15 mouse cellular contexts compared by ENCODE assay signal in genomic region chr13:98538587-98538986, GRCm38 (mm10). TPM values are rescaled to one million over a fixed set of nuclear protein-coding genes. Genes with fewer than 3 reads are reported as not detected.
DNase-seq lines count a peak whose midpoint lies in the region; ATAC-seq lines count a peak whose summit lies in the region.
"Had no signal": no experiment of that assay in that cellular context is flagged by ENCODE, and none has a peak within 500 bp of the region (broad histone marks: within the 10 kb centered on the region; RNA-seq: fewer than 3 reads in every experiment).

No protein-coding gene starts in this region.

- WGBS in hindbrain, embryonic 15.5 days = 52% methylated on average over 5 of the region's 5 CpGs
- 91% methylated on average over 5 of the region's 5 CpGs for WGBS in hindbrain, embryonic 10.5 days
- 77% methylated on average over 5 of the region's 5 CpGs for WGBS in midbrain, embryonic 16.5 days
- 83% methylated on average over 5 of the region's 5 CpGs for WGBS in midbrain, embryonic 10.5 days
- 76% methylated on average over 5 of the region's 5 CpGs for WGBS in liver, embryonic 11.5 days

- ATAC-seq in hindbrain, embryonic 15.5 days (ENCODE audit: low FRiP score, low read depth) = peak; percentile 78
- 0 out of 2 replicates have a peak, but pooled peaks have one; percentile 21 for ATAC-seq in midbrain, embryonic 16.5 days
- ATAC-seq in liver, embryonic 11.5 days (replicated peaks; ENCODE audit: low FRiP score) = no peak

- DNase-seq in cerebellum, adult 11-12 months = peak; percentile 16
- DNase-seq in cerebellum, adult 11 months = no peak
- DNase-seq in hindbrain, embryonic 10.5 days (ENCODE audit: low spot score) = no peak
- no peak for DNase-seq in midbrain, embryonic 10.5 days (ENCODE audit: low spot score)
- peak; percentile 3 for DNase-seq in skeletal muscle tissue, adult 2 months (ENCODE audit: low read depth, low spot score)
- no peak for DNase-seq in liver, embryonic 11.5 days (ENCODE audit: low spot score)
- DNase-seq: lung, adult 2 months; spleen, adult 18-20 months; thymus, postnatal 14 days had no signal

- H3K4me1 ChIP-seq in hindbrain, embryonic 15.5 days (replicated peaks) = peaks cover 10% of the 10 kb centered on the region
- H3K4me1 ChIP-seq in hindbrain, embryonic 10.5 days (replicated peaks) = peaks cover 33% of the 10 kb centered on the region
- peaks cover 9% of the 10 kb centered on the region for H3K4me1 ChIP-seq in midbrain, embryonic 16.5 days (ENCODE audit: control insufficient read depth, insufficient read depth, low read length)
- H3K4me1 ChIP-seq in midbrain, embryonic 10.5 days = peaks cover 18% of the 10 kb centered on the region
- no peaks in the 10 kb centered on the region for H3K4me1 ChIP-seq in liver, embryonic 11.5 days (replicated peaks; ENCODE audit: control insufficient read depth, insufficient read depth, low read length)

- no peaks in the 10 kb centered on the region for H3K36me3 ChIP-seq in hindbrain, embryonic 15.5 days
- no peaks in the 10 kb centered on the region for H3K36me3 ChIP-seq in hindbrain, embryonic 10.5 days
- no peaks in the 10 kb centered on the region for H3K36me3 ChIP-seq in midbrain, embryonic 16.5 days (ENCODE audit: control insufficient read depth, insufficient read depth, low read length)
- H3K36me3 ChIP-seq in midbrain, embryonic 10.5 days = no peaks in the 10 kb centered on the region
- H3K36me3 ChIP-seq in liver, embryonic 11.5 days (ENCODE audit: control insufficient read depth, insufficient read depth, low read length) = no peaks in the 10 kb centered on the region
- H3K36me3 ChIP-seq: limb, embryonic 15.5 days had no signal

- H3K27me3 ChIP-seq in hindbrain, embryonic 15.5 days = 0 out of 2 replicates have a peak, but pooled peaks cover 5% of the 10 kb centered on the region
- H3K27me3 ChIP-seq in hindbrain, embryonic 10.5 days (ENCODE audit: insufficient read depth, poor library complexity, severe bottlenecking) = peaks cover 59% of the 10 kb centered on the region
- H3K27me3 ChIP-seq in midbrain, embryonic 16.5 days (ENCODE audit: control insufficient read depth, insufficient read depth, low read depth, low read length) = peaks cover 23% of the 10 kb centered on the region; the same call in 1 of the 2 replicates
- H3K27me3 ChIP-seq in midbrain, embryonic 10.5 days (ENCODE audit: low read depth, poor library complexity, severe bottlenecking) = peaks cover 96% of the 10 kb centered on the region
- H3K27me3 ChIP-seq in liver, embryonic 11.5 days (replicated peaks; ENCODE audit: control insufficient read depth, insufficient read depth, low read length) = no peaks in the 10 kb centered on the region

- H3K9ac ChIP-seq in hindbrain, embryonic 15.5 days = no peak overlapping the region
- H3K9ac ChIP-seq in midbrain, embryonic 16.5 days (ENCODE audit: low read depth, low read length) = no peak overlapping the region
- H3K9ac ChIP-seq in liver, embryonic 11.5 days (ENCODE audit: low read depth, low read length) = no peak overlapping the region
- H3K9ac ChIP-seq: limb, embryonic 15.5 days had no signal

- no peaks in the 10 kb centered on the region for H3K9me3 ChIP-seq in hindbrain, embryonic 15.5 days
- no peaks in the 10 kb centered on the region for H3K9me3 ChIP-seq in hindbrain, embryonic 10.5 days
- no peaks in the 10 kb centered on the region for H3K9me3 ChIP-seq in midbrain, embryonic 16.5 days (replicated peaks; ENCODE audit: control insufficient read depth, low read length, poor library complexity, severe bottlenecking)
- no peaks in the 10 kb centered on the region; the same call in 1 of the 2 replicates for H3K9me3 ChIP-seq in midbrain, embryonic 10.5 days (replicated peaks)
- no peaks in the 10 kb centered on the region for H3K9me3 ChIP-seq in liver, embryonic 11.5 days (ENCODE audit: control insufficient read depth, low read length)
- H3K9me3 ChIP-seq: limb, embryonic 15.5 days had no signal

- H3K27ac ChIP-seq in hindbrain, embryonic 15.5 days (replicated peaks) = no peak overlapping the region
- H3K27ac ChIP-seq in hindbrain, embryonic 10.5 days = no peak overlapping the region
- H3K27ac ChIP-seq in midbrain, embryonic 16.5 days (ENCODE audit: low read length) = no peak overlapping the region
- no peak overlapping the region for H3K27ac ChIP-seq in midbrain, embryonic 10.5 days (replicated peaks)
- no peak overlapping the region for H3K27ac ChIP-seq in liver, embryonic 11.5 days (ENCODE audit: low read depth, low read length)
- H3K27ac ChIP-seq: limb, embryonic 15.5 days; macrophage; stomach, postnatal 0 days had no signal

- no peak overlapping the region for H3K4me2 ChIP-seq in hindbrain, embryonic 15.5 days
- no peak overlapping the region for H3K4me2 ChIP-seq in midbrain, embryonic 16.5 days (ENCODE audit: low read length)
- no peak overlapping the region for H3K4me2 ChIP-seq in liver, embryonic 11.5 days
- H3K4me2 ChIP-seq: limb, embryonic 15.5 days had no signal

- H3K4me3 ChIP-seq in hindbrain, embryonic 15.5 days = no peak overlapping the region
- no peak overlapping the region for H3K4me3 ChIP-seq in hindbrain, embryonic 10.5 days
- H3K4me3 ChIP-seq in midbrain, embryonic 16.5 days (ENCODE audit: low read depth, low read length) = no peak overlapping the region
- no peak overlapping the region for H3K4me3 ChIP-seq in midbrain, embryonic 10.5 days
- no peak overlapping the region for H3K4me3 ChIP-seq in liver, embryonic 11.5 days (ENCODE audit: low read depth, low read length)
- H3K4me3 ChIP-seq: erythroblast, embryonic 14.5 days; limb, embryonic 15.5 days had no signal

RNA-seq across cellular contexts. Expression of gene Gm10320, which starts 46.8 kb away (rescaled TPM):
- 0.86 and 1.3 TPM in 2 replicates for polyA plus RNA-seq in hindbrain, embryonic 15.5 days (2015; fragmentation: Nextera tagmentation; extraction: Ambion mirVana)
- polyA plus RNA-seq in hindbrain, embryonic 10.5 days (2016; fragmentation: Nextera tagmentation; extraction: Ambion mirVana) = 1.4 and 1.6 TPM in 2 replicates
- 1.0 and 1.2 TPM in 2 replicates for polyA plus RNA-seq in midbrain, embryonic 16.5 days (2015; fragmentation: Nextera tagmentation; extraction: Ambion mirVana)
- polyA plus RNA-seq in midbrain, embryonic 10.5 days (2016; fragmentation: Nextera tagmentation; extraction: Ambion mirVana) = 1.1 and 1.2 TPM in 2 replicates
- polyA plus RNA-seq in liver, embryonic 11.5 days (2014; fragmentation: Nextera tagmentation; extraction: Ambion mirVana) = 1.9 and 2.0 TPM in 2 replicates
- polyA plus RNA-seq: macrophage had no signal

Comparison
In these comparisons a context has a peak if more than half of its experiments do, and no peak if none do; other contexts are left out.
1. DNase-seq: peak in cerebellum, adult 11-12 months (single experiment) and skeletal muscle tissue, adult 2 months (single experiment); none in cerebellum, adult 11 months (single experiment), hindbrain, embryonic 10.5 days (single experiment), midbrain, embryonic 10.5 days (single experiment) and liver, embryonic 11.5 days (single experiment).